Mouse (Mus musculus): Measurements from ENCODE around the gene Trpm2.
"Not testable (repeated sequence)": the region's sequence is repeated elsewhere in the genome, so short reads cannot be mapped to it uniquely, and the experiment has no call there.

Gene Trpm2

DNA sequence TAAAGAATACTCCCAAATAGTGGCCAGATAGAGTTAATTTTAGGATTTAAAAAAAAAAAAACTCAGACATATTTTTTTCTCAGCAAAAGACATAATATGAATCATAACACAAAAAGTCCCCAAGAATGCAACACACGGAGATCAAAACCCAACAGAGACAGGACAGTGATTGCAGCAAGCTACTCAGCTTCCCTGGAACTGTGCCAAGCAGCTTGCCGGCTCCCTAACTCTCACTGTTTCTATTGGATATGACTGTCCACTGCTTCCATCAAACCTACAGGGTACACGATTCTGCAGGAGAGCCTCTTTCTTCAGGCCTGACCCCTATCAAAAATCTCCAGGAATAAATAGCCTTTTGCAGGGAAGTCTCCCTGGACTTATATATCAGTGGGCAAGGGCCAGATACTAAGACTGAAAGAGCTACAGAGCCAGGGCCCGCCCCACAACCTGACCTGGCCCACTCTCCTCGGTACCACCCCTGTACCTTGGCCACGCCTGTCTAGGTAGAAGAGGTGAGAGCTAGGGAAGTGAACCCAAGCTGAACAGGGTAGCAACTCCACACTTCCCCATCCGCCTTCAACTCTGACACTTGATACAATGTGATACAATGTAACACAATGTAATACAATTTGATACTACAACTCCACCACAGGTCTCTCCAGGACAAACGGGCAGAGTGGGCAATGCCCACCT lies 6.2 kb upstream of the Trpm2 start:
- no peak for DNase-seq

DNA sequence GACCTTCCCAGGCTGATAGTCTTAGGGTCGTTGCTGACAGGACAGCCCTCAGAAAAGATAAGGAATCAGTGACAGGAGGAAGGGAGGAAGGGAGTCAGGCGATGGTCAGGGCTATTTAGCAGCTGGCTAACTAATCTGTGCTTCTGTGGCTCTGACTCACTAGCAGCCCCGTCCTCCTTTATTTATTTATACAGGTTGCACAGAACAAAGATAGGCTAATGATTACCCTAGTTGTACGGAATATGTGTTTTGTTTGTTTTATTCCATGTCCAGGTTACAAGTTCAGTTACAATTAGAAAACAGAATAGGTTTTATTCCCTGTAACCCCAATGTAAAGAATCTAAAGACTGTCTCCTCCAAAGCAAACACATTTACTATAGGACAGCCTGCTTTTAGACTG lies 5.3 kb upstream of the Trpm2 start:
- DNase-seq = no peak

DNA sequence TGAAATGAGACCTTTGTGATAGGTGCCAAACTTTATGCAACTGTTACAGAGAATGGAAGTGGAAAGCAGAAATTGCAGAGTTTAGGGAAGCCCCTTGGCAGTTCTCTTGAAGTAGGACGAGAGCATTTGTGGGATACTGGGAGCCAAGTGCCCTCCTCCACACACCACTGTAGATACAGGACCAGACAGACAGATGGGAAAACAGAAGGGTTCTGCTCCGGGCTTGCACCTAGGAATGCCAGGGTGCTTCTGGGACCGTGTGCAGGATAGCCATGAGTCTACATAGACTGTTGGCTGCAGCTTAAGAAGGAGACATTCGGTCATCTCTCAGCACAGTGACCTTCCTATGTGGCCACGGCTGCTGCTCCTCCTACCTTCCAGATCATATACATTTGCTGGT lies 4.4 kb upstream of the Trpm2 start:
- no peak for DNase-seq

DNA sequence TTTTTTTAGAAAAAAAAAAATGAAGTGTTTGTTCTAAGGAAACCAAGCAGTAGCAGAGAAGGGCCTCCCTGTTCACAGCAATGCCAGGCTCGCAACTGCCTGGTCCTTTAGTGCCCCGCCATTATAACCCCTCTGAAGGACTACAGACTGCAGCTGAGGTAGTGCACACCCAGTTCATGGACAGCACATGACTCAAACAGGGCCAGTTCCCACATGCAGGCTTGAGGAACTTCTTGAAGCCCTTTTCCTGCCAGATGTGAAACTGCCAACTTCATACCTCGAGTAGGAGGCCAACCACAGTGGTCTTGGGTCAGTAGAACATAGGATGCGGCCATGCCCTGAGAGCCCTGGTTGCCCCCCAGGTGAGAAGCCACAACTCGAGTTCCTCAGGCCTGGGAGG lies 4.0 kb upstream of the Trpm2 start:
- DNase-seq = no peak

DNA sequence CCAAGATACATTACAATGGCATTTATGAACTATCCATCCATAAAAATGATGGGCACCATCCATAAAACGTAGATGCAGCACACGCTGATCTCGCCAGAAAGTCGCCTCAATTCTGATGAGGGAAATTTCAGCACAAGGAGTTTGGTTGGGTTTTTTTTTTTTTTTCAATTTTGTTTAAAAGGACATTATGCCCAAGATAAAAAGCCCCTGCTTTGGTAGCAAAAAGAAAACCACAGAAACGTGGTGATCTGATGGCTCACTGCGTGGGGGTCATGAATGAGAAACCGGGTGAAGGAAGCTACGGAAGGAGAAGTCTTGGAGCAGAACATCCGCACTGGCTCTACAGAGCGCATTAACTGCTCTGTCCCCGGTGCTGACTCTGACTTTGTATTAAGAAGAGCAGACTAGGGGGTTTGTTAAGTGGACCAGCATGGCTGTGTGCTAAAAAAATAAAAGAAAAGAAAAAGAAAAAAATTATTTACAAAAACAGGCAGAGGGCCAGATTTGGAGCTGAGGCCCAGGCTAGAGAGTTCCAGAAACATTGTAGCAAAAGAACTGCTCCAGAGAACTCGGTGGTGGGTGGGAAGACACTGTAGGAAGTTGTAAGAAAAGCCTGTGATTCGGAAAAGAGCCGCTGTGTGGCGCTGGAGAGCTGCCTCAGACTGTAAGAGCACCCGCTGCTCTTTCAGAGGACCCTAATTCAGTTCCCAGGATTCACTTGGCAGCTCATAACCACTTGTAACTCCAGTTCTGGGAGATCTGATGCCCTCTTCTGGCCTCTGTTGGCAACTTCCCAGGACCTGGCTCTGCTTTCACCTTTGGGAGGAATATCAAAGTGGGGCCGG lies 1.6 kb upstream of the Trpm2 start:
- DNase-seq = no peak

DNA sequence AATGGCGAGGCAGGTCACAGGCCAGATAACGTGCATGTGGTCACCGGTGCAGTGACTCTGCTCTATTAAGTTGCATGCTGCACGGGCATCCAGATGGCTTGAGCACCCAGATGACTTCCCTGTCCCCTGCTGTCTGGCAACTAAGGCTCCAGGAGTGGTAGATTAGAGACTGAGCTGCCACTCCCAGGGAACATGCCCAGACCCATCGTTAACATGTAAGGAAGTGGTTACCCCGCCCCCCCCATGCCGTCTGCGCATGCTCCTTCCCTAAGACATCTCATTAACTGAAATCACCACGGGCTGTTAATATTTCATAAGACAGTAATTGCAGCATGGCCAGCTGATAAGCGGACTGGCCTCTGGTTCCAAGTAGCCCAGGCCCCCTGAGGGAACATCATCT lies 828 bp upstream of the Trpm2 start:
- DNase-seq = no peak

DNA sequence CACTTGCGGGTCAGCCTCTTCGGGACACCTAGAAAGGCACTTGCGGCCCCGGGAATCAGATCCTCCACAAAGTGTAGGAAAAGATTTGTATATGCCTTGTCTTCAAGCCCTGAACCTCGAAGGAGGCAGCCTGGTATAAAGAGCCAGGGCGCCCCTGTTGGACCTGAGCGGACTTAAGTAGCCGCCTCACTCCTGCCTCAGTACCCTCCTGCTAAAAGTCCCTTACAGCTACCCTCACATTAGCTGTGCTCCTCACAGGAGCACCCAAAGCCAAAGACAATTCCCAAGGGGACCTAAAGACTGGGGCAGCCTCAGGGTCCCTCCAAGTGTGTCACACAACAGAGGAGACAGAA lies 414 bp downstream of the Trpm2 start:
- no peak for DNase-seq

DNA sequence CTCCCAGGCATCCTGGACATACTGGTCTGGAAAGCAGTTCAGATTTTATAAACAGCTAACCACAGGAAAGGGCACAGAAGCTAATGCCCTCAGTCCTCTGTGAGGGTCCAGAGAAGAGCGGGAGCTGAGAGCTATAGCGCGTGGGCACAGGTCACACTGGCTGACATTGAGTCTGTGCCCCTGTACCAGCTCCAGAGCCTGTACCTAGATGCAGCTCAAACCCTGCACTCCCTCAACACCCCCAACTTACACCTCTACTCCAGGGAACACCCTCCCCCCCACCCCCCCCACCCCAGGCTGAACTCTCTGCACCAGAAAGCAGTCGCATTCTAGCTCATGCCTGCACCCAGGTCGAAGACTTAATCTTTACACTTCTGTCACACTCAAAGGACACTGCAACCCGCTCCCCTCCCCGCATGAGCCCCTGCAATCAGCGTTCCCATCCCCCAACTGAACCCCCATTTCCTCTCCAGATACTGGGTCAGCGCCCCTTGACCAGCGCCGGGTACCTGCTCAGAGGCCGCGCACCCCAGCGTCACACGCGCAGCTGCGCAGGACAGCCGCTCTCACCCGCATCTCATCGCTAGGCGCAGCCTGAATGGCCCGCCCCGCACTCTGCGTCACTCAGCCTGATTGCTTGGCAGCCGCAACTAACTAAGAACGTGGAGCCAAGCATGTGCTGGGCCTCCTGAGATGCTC lies 940 bp downstream of the Trpm2 start:
- DNase-seq = peak; percentile 69

DNA sequence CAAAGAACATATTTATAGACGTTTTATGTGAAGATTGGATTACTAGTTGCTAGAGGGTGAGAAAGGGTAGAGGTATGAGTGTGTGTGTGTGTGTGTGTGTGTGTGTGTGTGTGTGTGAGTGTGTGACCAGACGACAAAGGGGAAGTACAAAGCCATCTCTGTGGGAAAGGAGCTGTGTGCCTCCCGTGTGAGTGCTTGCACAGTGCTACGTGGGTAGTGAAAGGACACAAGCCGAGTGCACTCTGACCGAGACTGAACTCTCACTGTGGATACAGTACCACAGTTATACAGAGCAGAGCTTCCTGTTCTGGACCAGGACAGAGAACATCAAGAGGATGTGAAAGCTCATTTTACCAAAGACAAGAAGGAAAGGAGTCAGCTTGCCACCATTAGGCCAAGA lies 6.4 kb downstream of the Trpm2 start:
- DNase-seq = no peak

DNA sequence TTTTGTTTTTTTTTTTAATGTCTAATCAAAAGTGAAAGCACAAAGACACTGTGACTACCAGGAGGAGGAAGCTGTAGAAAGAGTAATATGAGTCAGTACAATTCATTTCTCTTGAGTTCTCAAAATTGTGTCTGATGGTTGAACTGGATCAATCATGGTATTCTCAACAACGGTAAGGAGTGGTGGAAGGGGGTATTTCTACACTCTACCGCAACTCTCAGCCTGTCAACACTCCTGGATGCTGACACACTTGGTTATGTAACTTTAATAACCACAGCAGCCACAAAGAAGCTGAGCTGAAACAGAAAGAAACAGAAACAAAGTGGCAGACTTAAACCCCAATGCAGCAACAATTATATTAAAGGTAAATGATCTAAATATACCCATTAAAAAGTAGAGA lies 7.6 kb downstream of the Trpm2 start:
- DNase-seq = no peak

DNA sequence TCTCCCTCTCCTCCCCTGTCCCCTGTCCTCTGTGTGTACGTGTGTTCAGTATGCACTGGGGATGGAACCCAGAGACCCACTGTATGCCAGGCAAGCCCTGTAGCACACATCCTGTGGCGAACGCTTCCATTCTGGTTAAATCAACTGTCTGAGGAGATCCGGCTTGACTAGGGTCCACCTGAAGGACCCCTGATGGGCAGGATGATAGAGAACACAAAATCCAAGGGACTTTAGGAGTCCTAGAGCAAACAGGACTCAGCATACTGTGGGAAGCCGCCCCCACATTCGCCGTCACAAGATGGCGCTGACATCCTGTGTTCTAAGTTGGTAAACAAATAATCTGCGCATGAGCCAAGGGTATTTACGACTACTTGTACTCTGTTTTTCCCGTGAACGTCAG lies 19.9 kb downstream of the Trpm2 start:
- not testable (repeated sequence) for DNase-seq

DNA sequence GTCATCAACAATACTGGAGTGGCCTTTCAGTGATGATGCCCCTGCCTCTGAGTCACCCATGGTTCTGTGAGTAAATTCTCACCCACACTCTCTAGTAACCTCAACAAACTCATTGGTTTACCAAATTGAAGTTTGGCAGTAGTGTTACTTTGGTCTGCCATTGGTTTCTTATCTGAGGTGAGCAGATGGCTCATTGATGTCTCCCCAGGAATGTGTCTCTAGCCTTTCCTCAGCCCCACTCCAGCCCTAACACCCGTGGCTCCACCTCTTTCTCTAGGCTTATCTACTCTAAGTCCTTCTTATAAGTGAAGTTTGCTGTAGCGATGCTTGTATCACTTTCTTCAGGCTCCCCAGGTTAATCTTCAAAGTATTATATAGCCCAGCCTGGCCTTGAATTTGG lies 30.7 kb downstream of the Trpm2 start:
- no peak for DNase-seq

DNA sequence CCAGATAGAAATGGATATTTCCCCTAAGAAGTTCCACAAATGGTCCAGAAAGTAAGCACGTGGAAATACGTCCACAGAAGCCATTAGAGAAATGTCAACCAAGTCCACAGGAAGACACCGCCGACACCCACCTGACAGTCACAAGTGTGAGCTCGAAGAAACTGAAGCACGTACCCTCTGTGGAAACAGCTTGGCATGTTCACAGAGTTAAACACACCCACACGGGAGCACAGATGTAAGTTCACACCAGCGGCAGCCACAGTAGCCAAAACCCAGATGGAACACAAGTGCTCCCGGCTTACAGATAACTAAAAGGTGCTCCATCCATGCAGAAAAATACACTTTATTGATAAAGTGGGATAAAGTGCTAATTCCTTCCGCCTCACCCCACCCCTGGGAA lies 43.0 kb downstream of the Trpm2 start:
- no peak for DNase-seq

DNA sequence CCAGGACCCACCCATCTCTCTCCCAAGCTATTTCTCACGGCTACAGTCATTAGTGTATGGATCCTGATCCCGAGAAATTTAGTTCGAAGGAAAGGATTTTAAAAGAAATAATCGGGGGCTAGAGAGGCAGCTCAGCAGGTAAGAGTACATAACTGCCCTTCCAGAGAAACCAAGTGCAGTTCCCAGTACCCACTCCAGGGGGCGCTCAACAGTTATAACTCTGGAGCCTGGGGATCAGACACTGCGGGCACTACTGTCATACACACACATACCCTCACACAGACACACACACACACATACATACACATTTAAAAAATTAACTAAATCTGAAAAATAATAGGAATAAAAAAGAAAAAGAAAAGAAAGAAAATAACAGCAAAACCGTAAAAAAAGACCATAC lies 44.2 kb downstream of the Trpm2 start:
- peak; percentile 32 for DNase-seq

DNA sequence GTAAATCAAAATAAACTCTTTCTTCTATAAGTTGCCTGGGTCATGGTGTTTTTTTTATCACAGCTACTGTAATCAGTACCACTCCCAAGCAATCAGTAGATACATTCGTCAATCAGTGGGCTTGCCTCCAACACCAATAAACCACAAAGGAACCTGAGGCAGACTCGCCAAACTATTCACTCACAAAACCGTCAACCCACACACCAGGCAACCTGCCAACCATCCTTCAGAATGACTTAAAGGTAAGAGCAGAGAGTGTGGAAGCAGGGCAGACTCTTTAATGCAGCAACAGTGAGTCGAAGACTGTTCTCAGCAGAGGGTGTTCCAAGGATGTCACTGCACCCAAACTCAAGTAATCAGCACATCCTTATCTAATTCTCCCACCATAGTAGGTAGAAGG lies 47.7 kb downstream of the Trpm2 start:
- no peak for DNase-seq

DNA sequence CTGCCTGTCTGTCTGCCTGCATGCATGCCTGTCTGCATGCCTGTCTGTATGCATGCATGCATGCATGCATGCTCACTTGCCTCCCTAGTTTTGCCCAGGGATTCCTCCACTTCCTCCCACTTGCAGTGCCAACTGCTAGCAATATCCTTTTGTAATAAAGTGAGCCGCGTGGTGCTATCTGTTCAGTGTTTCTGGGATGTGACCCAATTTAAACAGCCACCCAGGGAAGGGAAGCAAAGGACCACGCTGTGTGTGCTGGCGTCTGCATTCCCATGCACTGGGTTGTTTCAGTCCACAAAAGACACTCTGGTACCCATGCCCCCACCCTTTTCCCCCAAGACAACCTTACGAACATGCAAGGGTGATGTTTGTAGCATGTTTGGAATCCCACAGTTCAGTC lies 49.4 kb downstream of the Trpm2 start:
- no peak for DNase-seq

DNA sequence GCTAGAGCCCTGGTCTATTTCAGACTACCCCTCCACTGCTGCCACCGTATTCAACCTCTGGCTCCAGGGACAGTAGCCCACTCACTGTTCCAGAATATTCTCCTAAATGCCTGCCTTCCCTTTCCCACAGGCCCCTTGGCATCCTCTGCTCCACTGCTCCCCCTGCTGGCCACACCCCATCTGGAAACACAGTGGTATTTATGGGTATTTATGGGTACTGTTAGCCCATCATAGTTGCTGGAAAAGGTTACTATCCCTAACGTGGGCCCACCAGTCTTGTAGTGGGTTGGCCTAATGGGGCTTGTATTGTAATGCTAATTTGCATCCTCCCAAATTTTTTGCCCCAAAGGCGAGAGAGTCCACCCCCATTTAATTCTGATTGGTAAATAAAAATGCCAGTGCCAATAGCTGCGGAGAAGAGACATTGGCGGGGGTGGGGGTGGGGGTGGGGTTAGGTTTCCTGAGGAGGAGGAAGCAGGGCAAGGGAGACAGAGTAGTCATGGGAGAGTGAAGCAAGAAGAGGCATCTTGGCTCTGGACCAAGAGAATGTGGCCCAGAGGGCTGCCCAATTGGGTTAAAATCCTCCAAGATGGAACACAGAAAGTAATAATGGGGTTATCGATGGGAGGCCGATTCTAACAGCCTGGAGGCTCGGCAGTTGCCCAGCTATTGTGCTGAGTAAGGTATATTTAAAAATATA lies 53.6 kb downstream of the Trpm2 start:
- DNase-seq = peak; percentile 47

DNA sequence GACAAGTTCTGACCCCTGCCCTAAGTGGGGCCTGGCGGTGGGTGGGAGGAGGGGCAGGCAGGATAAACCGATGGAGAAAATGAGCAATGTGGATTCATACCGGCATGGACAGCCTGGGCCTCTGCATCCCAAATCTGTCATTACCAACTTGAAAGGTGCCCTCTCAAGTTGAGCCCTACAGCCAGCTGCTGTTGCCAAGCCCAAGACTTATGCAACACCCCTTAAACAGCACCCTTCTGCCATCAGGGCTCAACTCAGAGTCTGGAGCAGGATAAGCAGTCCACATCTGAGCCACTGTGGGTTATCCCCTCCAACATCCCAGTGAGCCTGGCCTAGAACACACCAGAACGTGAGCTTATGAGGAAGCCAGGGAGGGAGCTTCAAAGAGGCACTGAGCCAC lies 57.1 kb downstream of the Trpm2 start:
- DNase-seq = no peak

DNA sequence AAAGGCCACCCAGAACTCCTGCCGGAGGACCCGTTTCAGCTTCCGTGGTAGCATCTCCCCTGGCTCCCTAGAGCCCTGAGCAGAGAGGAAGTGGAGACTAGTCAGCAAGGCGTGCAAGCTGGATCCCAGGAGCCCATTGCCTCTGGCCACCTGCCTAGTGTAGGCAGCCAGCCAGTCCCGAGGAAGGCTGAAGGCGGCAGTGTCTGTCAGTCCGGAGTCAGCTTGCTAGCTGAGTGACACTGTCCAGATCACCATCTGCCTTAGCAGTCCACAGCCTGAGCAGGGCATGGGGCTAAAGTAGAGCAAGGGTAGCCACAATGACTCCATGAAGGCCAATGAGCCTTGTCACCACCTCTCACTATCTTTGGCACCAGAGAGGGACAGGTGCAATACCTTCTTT lies 57.8 kb downstream of the Trpm2 start:
- no peak for DNase-seq

DNA sequence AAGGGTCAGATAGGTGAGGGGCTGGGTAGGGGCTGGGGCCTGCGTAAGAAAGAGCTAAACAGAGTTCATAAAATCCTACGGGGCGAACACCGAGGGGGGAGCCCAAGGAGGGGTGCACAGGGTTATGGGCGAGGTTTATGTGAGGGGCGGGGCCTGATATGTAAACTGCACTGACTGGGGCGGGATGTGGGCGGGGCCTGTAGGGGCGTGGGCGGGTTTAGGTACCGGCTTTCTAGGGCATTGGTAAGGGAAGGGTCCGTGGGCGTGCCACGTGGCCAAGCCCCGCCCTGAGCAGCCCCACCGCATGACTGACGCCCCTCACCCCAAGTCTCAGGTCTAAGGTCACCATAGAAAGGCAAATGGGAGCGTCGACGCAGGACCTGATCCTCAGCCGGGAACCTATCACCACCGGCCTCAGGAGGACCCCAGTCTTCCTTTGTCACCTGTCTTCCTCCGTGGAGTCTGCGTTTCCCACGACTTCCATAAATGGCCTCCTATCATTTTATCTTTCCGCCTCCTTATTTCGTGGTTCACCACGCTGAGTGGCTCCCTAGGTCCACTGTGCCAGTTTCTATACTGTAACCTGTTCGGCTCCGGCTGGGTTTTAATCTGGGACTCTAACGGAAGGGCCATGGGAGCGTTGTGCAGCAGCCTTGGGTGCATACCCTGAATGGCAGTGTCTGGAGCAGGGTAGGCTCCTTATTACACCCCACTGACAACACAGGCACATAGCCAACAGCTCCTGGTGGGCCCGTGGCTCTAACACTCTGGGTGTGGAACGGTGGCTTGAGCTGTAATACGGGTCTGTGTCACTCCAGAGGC lies 67.3 kb downstream of the Trpm2 start:
- DNase-seq = peak; percentile 25

DNA sequence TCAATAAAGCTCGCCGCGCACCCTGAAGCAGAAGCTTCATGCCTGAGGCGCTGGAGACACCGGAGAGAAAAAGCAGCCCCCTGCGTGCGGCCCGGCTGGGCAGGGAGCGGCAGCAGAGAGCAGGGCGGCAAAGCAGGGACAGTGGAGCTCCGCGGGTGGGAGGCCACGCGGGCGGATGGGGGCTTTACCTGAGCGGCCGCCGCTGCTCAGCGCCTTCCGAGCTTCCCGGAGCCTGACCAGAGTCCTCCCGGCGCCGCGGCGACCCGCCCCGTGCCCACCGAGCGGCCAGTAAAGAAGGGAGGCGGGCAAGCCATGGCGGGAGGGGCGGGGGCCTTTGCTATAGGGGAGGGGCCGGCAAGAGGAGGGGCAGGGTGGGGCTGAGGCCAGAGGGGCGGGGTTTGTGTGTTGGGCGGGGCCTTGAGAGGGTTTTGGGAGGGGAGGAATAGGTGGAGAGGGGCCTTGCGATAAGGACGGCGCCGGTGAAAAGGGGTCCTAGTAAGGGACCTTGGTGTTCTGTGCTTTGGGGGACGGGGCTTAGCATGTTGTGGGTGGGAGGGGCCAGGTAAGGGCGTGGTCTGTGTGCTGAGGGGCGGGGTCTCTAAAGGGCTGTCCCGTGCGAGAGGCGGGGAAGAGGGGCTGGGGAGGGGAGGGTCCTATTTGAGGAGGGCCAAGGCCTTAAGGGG lies 68.0 kb downstream of the Trpm2 start, which contains the start of gene Lrrc3:
Gene Lrrc3 (minus strand): TSS at position 326 of the 683 bp plus-strand sequence.
- peak; percentile 39 for DNase-seq

DNA sequence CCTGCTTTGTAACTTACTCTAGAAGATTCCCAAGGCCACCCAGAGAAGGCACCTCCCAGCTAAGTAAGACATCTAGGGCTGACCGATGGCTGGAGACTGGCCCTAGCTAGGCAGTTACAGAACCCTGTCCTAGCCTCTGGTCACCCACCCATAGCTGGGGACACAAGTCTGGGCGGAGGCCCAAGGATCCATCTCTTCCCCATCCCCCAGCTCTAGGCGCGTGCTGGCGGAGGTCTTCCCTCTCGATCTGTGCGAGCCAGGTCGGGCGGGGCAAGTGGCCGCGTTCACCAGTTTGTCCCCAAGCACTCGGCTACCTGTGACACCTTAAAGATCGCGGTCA lies 68.5 kb downstream of the Trpm2 start:
- peak; percentile 27 for DNase-seq
